In genomic region chr11:7055455-7056017, GRCm38 (mm10) we compare ENCODE assay signal across 9 mouse cellular contexts. TPM values are rescaled to one million over a fixed set of nuclear protein-coding genes. Genes with fewer than 3 reads are reported as not detected.
DNase-seq lines count a peak whose midpoint lies in the region; ATAC-seq lines count a peak whose summit lies in the region.
"Had no signal": no experiment of that assay in that cellular context is flagged by ENCODE, and none has a peak within 500 bp of the region (broad histone marks: within the 10 kb centered on the region; RNA-seq: fewer than 3 reads in every experiment).

No protein-coding gene starts in this region.

- H3K36me3 ChIP-seq in hindbrain, embryonic 11.5 days (ENCODE audit: control insufficient read depth, insufficient read depth, low read length), result no peaks in the 10 kb centered on the region
- H3K36me3 ChIP-seq in hindbrain, embryonic 10.5 days, result no peaks in the 10 kb centered on the region
- no peaks in the 10 kb centered on the region for H3K36me3 ChIP-seq in neural tube, embryonic 15.5 days

- ATAC-seq in hindbrain, embryonic 11.5 days (ENCODE audit: low FRiP score), result peak; percentile 59; the same call in 1 of the 2 replicates
- peak; percentile 74 for ATAC-seq in neural tube, embryonic 15.5 days (ENCODE audit: low FRiP score)

- H3K4me3 ChIP-seq in hindbrain, embryonic 11.5 days (ENCODE audit: low read depth, low read length), result no peak overlapping the region
- no peak overlapping the region for H3K4me3 ChIP-seq in hindbrain, embryonic 10.5 days
- H3K4me3 ChIP-seq in neural tube, embryonic 15.5 days (replicated peaks), result no peak overlapping the region

- intact Hi-C loops in gastrocnemius, postnatal 14 days (cut with DNase I; ENCODE audit: low total_unique reads), result no loop called here

- H3K27me3 ChIP-seq in hindbrain, embryonic 11.5 days (ENCODE audit: control insufficient read depth, insufficient read depth, low read length), result peaks cover 2% of the 10 kb centered on the region
- peaks cover 60% of the 10 kb centered on the region for H3K27me3 ChIP-seq in hindbrain, embryonic 10.5 days (ENCODE audit: insufficient read depth, poor library complexity, severe bottlenecking)
- peaks cover 13% of the 10 kb centered on the region; the same call in 1 of the 2 replicates for H3K27me3 ChIP-seq in neural tube, embryonic 15.5 days (replicated peaks)

- DNase-seq in hindbrain, embryonic 11.5 days (ENCODE audit: low spot score), result peak; percentile 31
- DNase-seq in hindbrain, embryonic 10.5 days (ENCODE audit: low spot score), result no peak
- peak; percentile 99 for DNase-seq in cerebellum, adult 9-10 months
- DNase-seq in gastrocnemius, postnatal 14 days, result peak; percentile 40
- DNase-seq in kidney, postnatal 4 days, result peak; percentile 37 to 38
- no peak for DNase-seq in urinary bladder, postnatal 14 days (ENCODE audit: low spot score)
- no peak for DNase-seq in adipocyte (ENCODE audit: low spot score)

- no peak overlapping the region for H3K9ac ChIP-seq in hindbrain, embryonic 11.5 days (ENCODE audit: low read depth, low read length)
- no peak overlapping the region for H3K9ac ChIP-seq in neural tube, embryonic 15.5 days (replicated peaks)

- H3K9me3 ChIP-seq in hindbrain, embryonic 11.5 days (ENCODE audit: control insufficient read depth, low read length), result no peaks in the 10 kb centered on the region
- no peaks in the 10 kb centered on the region for H3K9me3 ChIP-seq in hindbrain, embryonic 10.5 days
- no peaks in the 10 kb centered on the region for H3K9me3 ChIP-seq in neural tube, embryonic 15.5 days (replicated peaks)

- WGBS in hindbrain, embryonic 11.5 days, result 22% methylated on average over 14 of the region's 14 CpGs
- 19% methylated on average over 14 of the region's 14 CpGs for WGBS in hindbrain, embryonic 10.5 days
- 23% methylated on average over 14 of the region's 14 CpGs for WGBS in neural tube, embryonic 15.5 days

- no peaks in the 10 kb centered on the region for H3K4me1 ChIP-seq in hindbrain, embryonic 11.5 days (replicated peaks; ENCODE audit: control insufficient read depth, insufficient read depth, low read length)
- H3K4me1 ChIP-seq in hindbrain, embryonic 10.5 days (replicated peaks), result peaks cover 14% of the 10 kb centered on the region
- H3K4me1 ChIP-seq in neural tube, embryonic 15.5 days, result peaks cover 15% of the 10 kb centered on the region

- no peak overlapping the region for H3K4me2 ChIP-seq in hindbrain, embryonic 11.5 days (replicated peaks; ENCODE audit: low read depth, low read length)
- H3K4me2 ChIP-seq in neural tube, embryonic 15.5 days, result peak overlapping the region; percentile 39

- no peak overlapping the region for H3K27ac ChIP-seq in hindbrain, embryonic 11.5 days (ENCODE audit: low read depth, low read length)
- no peak overlapping the region for H3K27ac ChIP-seq in hindbrain, embryonic 10.5 days
- H3K27ac ChIP-seq in neural tube, embryonic 15.5 days (replicated peaks), result no peak overlapping the region

RNA-seq across cellular contexts. Expression of gene Adcy1, which starts 7.8 kb away (rescaled TPM):
- polyA plus RNA-seq in hindbrain, embryonic 11.5 days (2014; fragmentation: Nextera tagmentation; extraction: Ambion mirVana), result 1.8 and 2.0 TPM in 2 replicates
- polyA plus RNA-seq in hindbrain, embryonic 10.5 days (2016; fragmentation: Nextera tagmentation; extraction: Ambion mirVana), result 1.1 and 1.4 TPM in 2 replicates
- total RNA-seq in gastrocnemius, postnatal 14 days (2021), result 1 to 10 TPM; 1.1 to 2.5 TPM
- polyA plus RNA-seq in neural tube, embryonic 15.5 days (2015; fragmentation: Nextera tagmentation; extraction: Ambion mirVana), result 11.5 and 13.3 TPM in 2 replicates
- total RNA-seq: common myeloid progenitor, adult 5-6 weeks had no signal

Comparison
In these comparisons a context has a peak if more than half of its experiments do, and no peak if none do; other contexts are left out.
1. DNase-seq: peak in hindbrain, embryonic 11.5 days (single experiment), cerebellum, adult 9-10 months (single experiment), gastrocnemius, postnatal 14 days (single experiment) and kidney, postnatal 4 days (2 of 2); none in hindbrain, embryonic 10.5 days (single experiment), urinary bladder, postnatal 14 days (single experiment) and adipocyte (single experiment).